ENCODE assay signal across 8 mouse cellular contexts in the genomic region with DNA sequence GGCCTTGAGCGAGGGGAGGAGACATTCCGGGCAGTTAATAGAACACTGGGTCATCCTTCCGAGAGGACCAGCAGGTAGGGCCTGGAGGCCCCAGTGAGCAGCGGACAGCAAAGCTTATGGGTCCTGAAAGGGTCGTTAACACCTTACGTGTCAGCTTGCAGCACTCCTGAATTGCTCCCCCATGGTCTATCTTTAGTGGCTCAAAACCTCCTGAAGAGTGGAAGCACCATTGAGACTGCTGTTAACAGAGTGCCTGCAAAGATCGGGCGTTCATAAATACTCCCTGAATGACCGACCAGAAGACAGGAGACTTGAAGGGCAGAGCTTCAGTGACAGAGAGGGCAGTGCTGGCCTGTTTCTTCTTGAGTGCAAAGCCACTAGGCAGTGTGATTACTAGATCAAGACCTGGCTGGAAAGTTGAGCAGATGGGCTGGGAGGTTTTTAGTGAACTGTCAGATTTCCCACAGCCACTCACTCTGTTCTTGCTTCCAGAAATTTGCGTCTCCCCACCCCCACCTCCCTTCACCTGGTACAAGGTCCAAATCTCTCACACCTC. TPM values are rescaled to one million over a fixed set of nuclear protein-coding genes. Genes with fewer than 3 reads are reported as not detected.
A peak's percentile ranks its signal among the peaks of the same experiment; 100 is the strongest.
DNase-seq lines count a peak whose midpoint lies in the region; ATAC-seq and TF ChIP-seq lines count a peak whose summit lies in the region.

No protein-coding gene starts in this region.

- peak overlapping the region; percentile 98 for H3K4me3 ChIP-seq in thymus, adult 2 months (ENCODE audit: control insufficient read depth, insufficient read depth, low read length)
- H3K4me3 ChIP-seq in limb, embryonic 11.5 days (ENCODE audit: low read depth, low read length) = peak overlapping the region; percentile 48
- H3K4me3 ChIP-seq in small intestine, adult 2 months (ENCODE audit: low read depth, low read length) = peak overlapping the region; percentile 98

- peak overlapping the region; percentile 53 for H3K9ac ChIP-seq in limb, embryonic 11.5 days (ENCODE audit: low read length)

- peak; percentile 51 for ATAC-seq in frontal cortex, adult (ENCODE audit: low TSS enrichment)
- no peak; the same call in 1 of the 2 replicates for ATAC-seq in limb, embryonic 11.5 days (ENCODE audit: insufficient number of reproducible peaks, low FRiP score, low TSS enrichment, low read depth)

- H3K27ac ChIP-seq in thymus, adult 2 months (ENCODE audit: control insufficient read depth, insufficient read depth, low read length) = no peak overlapping the region; the same call in 1 of the 2 replicates
- no peak overlapping the region for H3K27ac ChIP-seq in limb, embryonic 11.5 days (replicated peaks; ENCODE audit: low read depth, low read length)
- H3K27ac ChIP-seq in small intestine, adult 2 months (ENCODE audit: insufficient read depth, low read depth, low read length) = peak overlapping the region; percentile 47; the same call in 1 of the 2 replicates

- DNase-seq in frontal cortex, postnatal 10 days (ENCODE audit: low spot score in 2 of 2) = no peak
- no peak for DNase-seq in thymus, adult 2 months
- no peak for DNase-seq in thymus, postnatal 0 days (ENCODE audit: low spot score)
- no peak for DNase-seq in limb, embryonic 11.5 days (ENCODE audit: low spot score)
- DNase-seq in T-cell, adult 2 months (ENCODE audit: low spot score) = no peak
- no peak for DNase-seq in B cell, adult 2 months

- no peaks in the 10 kb centered on the region for H3K27me3 ChIP-seq in thymus, adult 2 months (ENCODE audit: control insufficient read depth, insufficient read depth, low read length)
- peaks cover 6% of the 10 kb centered on the region; the same call in 1 of the 2 replicates for H3K27me3 ChIP-seq in limb, embryonic 11.5 days (ENCODE audit: control insufficient read depth, insufficient read depth, low read length)
- no peaks in the 10 kb centered on the region for H3K27me3 ChIP-seq in small intestine, adult 2 months (ENCODE audit: control insufficient read depth, insufficient read depth, low read length)

- TF ChIP-seq POLR2A in thymus, adult 2 months (IDR thresholded peaks at IDR 0.05; ENCODE audit: control insufficient read depth, extremely low read depth, insufficient read depth, low read length, poor library complexity) = no peak
- no peak for TF ChIP-seq POLR2A in small intestine, adult 2 months (IDR thresholded peaks at IDR 0.05; ENCODE audit: low read depth, low read length)

- WGBS in thymus, adult 2 months = 15% methylated on average over 10 of the region's 10 CpGs
- WGBS in limb, embryonic 11.5 days = 30% methylated on average over 10 of the region's 10 CpGs
- 14% methylated on average over 10 of the region's 10 CpGs for WGBS in small intestine, adult 2 months

- H3K36me3 ChIP-seq in thymus, adult 2 months (ENCODE audit: control insufficient read depth, insufficient read depth, low read length) = no peaks in the 10 kb centered on the region; the same call in 1 of the 2 replicates
- H3K36me3 ChIP-seq in limb, embryonic 11.5 days (ENCODE audit: control insufficient read depth, insufficient read depth, low read length) = no peaks in the 10 kb centered on the region
- peaks cover 8% of the 10 kb centered on the region; the same call in 1 of the 2 replicates for H3K36me3 ChIP-seq in small intestine, adult 2 months (ENCODE audit: control insufficient read depth, insufficient read depth, low read length)

- peak overlapping the region; percentile 72 for H3K4me2 ChIP-seq in limb, embryonic 11.5 days (ENCODE audit: low read depth, severe bottlenecking)

- no peak for TF ChIP-seq CTCF in thymus, adult 2 months (IDR thresholded peaks at IDR 0.05; ENCODE audit: borderline replicate concordance, control insufficient read depth, extremely low read depth, insufficient read depth, low read length, poor library complexity)
- TF ChIP-seq CTCF in small intestine, adult 2 months (IDR thresholded peaks at IDR 0.05; ENCODE audit: extremely low read depth, insufficient read length, insufficient replicate concordance, low read depth, low read length) = no peak

- H3K9me3 ChIP-seq in limb, embryonic 11.5 days (ENCODE audit: control insufficient read depth, low read length) = no peaks in the 10 kb centered on the region

- H3K4me1 ChIP-seq in thymus, adult 2 months (replicated peaks; ENCODE audit: control insufficient read depth, insufficient read depth, low read length) = 0 out of 2 replicates have a peak, but pooled peaks cover 3% of the 10 kb centered on the region
- no peaks in the 10 kb centered on the region for H3K4me1 ChIP-seq in limb, embryonic 11.5 days (ENCODE audit: control insufficient read depth, insufficient read depth, low read length)
- no peaks in the 10 kb centered on the region for H3K4me1 ChIP-seq in small intestine, adult 2 months (ENCODE audit: control insufficient read depth, insufficient read depth, insufficient read length, low read length)

RNA-seq across cellular contexts. Expression of a gene that starts 0.8 kb away (rescaled TPM):
- polyA plus RNA-seq in thymus, adult 2 months (2012; rRNA removed) = 21.1 and 21.8 TPM in 2 replicates
- polyA plus RNA-seq in thymus, postnatal 0 days (2015; fragmentation: Nextera tagmentation; extraction: Ambion mirVana) = 41.7 and 42.1 TPM in 2 replicates
- polyA plus RNA-seq in limb, embryonic 11.5 days (2014; fragmentation: Nextera tagmentation; extraction: Ambion mirVana) = 36.5 and 39.2 TPM in 2 replicates
- polyA plus RNA-seq in small intestine, adult 2 months (2012; rRNA removed) = 4.5 and 6.7 TPM in 2 replicates

Comparison
In these comparisons a context has a peak if more than half of its experiments do, and no peak if none do; other contexts are left out.
1. H3K4me3 ChIP-seq: peak in every context shown above with its lines; median percentile 98 in thymus, adult 2 months; 98 in small intestine, adult 2 months; 48 in limb, embryonic 11.5 days.